Comparison of ENCODE assay signal across 8 mouse cellular contexts in genomic region chr17:70728719-70729281, GRCm38 (mm10).
A peak's percentile ranks its signal among the peaks of the same experiment; 100 is the strongest.
DNase-seq lines count a peak whose midpoint lies in the region; ATAC-seq and TF ChIP-seq lines count a peak whose summit lies in the region.

No protein-coding gene starts in this region.

- no peak for TF ChIP-seq CTCF in olfactory bulb, adult 2 months (IDR thresholded peaks at IDR 0.05; ENCODE audit: insufficient read depth, low read depth, low read length)

- H3K4me3 ChIP-seq in limb, embryonic 13.5 days, result no peak overlapping the region
- H3K4me3 ChIP-seq in limb, embryonic 10.5 days, result no peak overlapping the region
- H3K4me3 ChIP-seq in heart, embryonic 16.5 days (ENCODE audit: low read length), result no peak overlapping the region
- no peak overlapping the region for H3K4me3 ChIP-seq in olfactory bulb, adult 2 months (ENCODE audit: insufficient read depth, low read depth, low read length)

- 0 out of 2 replicates have a peak, but pooled peaks have one; percentile 54 for ATAC-seq in limb, embryonic 13.5 days (ENCODE audit: low FRiP score, low read depth)
- ATAC-seq in heart, embryonic 16.5 days (replicated peaks; ENCODE audit: extremely low read depth, insufficient read depth, low FRiP score), result peak; percentile 58; the same call in 1 of the 2 replicates
- ATAC-seq in erythroid progenitor cell, adult 5-6 weeks (replicated peaks; ENCODE audit: low FRiP score, poor library complexity, severe bottlenecking), result no peak

- no peaks in the 10 kb centered on the region for H3K27me3 ChIP-seq in limb, embryonic 13.5 days
- no peaks in the 10 kb centered on the region for H3K27me3 ChIP-seq in limb, embryonic 10.5 days (ENCODE audit: low read depth, poor library complexity, severe bottlenecking)
- no peaks in the 10 kb centered on the region for H3K27me3 ChIP-seq in heart, embryonic 16.5 days (ENCODE audit: control insufficient read depth, insufficient read depth, low read length)

- no peaks in the 10 kb centered on the region for H3K9me3 ChIP-seq in limb, embryonic 13.5 days
- no peaks in the 10 kb centered on the region for H3K9me3 ChIP-seq in limb, embryonic 10.5 days (replicated peaks)
- no peaks in the 10 kb centered on the region for H3K9me3 ChIP-seq in heart, embryonic 16.5 days (replicated peaks; ENCODE audit: control insufficient read depth, low read length)

- no peak overlapping the region for H3K4me2 ChIP-seq in limb, embryonic 13.5 days (replicated peaks)
- no peak overlapping the region for H3K4me2 ChIP-seq in heart, embryonic 16.5 days (ENCODE audit: low read depth, low read length)

- no peak for TF ChIP-seq POLR2A in olfactory bulb, adult 2 months (IDR thresholded peaks at IDR 0.05; ENCODE audit: insufficient read depth, low read depth, low read length)

- 68% methylated on average over 5 of the region's 5 CpGs for WGBS in limb, embryonic 13.5 days
- WGBS in limb, embryonic 10.5 days, result 80% methylated on average over 5 of the region's 5 CpGs
- 47% methylated on average over 5 of the region's 5 CpGs for WGBS in heart, embryonic 16.5 days
- WGBS in large intestine, adult 2 months, result 6% methylated on average over 5 of the region's 5 CpGs
- 27% methylated on average over 5 of the region's 5 CpGs for WGBS in olfactory bulb, adult 2 months

- no peaks in the 10 kb centered on the region; the same call in 1 of the 2 replicates for H3K4me1 ChIP-seq in limb, embryonic 13.5 days
- no peaks in the 10 kb centered on the region for H3K4me1 ChIP-seq in limb, embryonic 10.5 days
- H3K4me1 ChIP-seq in heart, embryonic 16.5 days (ENCODE audit: control insufficient read depth, insufficient read depth, low read length), result no peaks in the 10 kb centered on the region
- H3K4me1 ChIP-seq in olfactory bulb, adult 2 months (ENCODE audit: control insufficient read depth, insufficient read depth, low read length), result no peaks in the 10 kb centered on the region

- no peak for DNase-seq in limb, embryonic 10.5 days (ENCODE audit: low spot score)
- peak; percentile 84 for DNase-seq in brain, adult 2 months (ENCODE audit: low read depth, low spot score)
- peak; percentile 89 for DNase-seq in large intestine, adult 2 months (ENCODE audit: low read depth, low spot score)
- DNase-seq in embryo, embryonic 11 days, result no peak

- no peak overlapping the region for H3K9ac ChIP-seq in limb, embryonic 13.5 days
- no peak overlapping the region for H3K9ac ChIP-seq in heart, embryonic 16.5 days (ENCODE audit: low read length)

- peak overlapping the region; percentile 4; the same call in 1 of the 2 replicates for H3K27ac ChIP-seq in limb, embryonic 13.5 days
- no peak overlapping the region for H3K27ac ChIP-seq in limb, embryonic 10.5 days
- H3K27ac ChIP-seq in heart, embryonic 16.5 days (ENCODE audit: low read length), result peak overlapping the region; percentile 84
- H3K27ac ChIP-seq in olfactory bulb, adult 2 months (ENCODE audit: insufficient read depth, low read depth, low read length), result peak overlapping the region; percentile 58

- H3K36me3 ChIP-seq in limb, embryonic 13.5 days, result no peaks in the 10 kb centered on the region
- H3K36me3 ChIP-seq in limb, embryonic 10.5 days, result no peaks in the 10 kb centered on the region
- H3K36me3 ChIP-seq in heart, embryonic 16.5 days (ENCODE audit: control insufficient read depth, insufficient read depth), result no peaks in the 10 kb centered on the region

Comparison
In these comparisons a context has a peak if more than half of its experiments do, and no peak if none do; other contexts are left out.
1. DNase-seq: peak in brain, adult 2 months (single experiment) and large intestine, adult 2 months (single experiment); none in limb, embryonic 10.5 days (single experiment) and embryo, embryonic 11 days (single experiment).